Mouse (Mus musculus): ENCODE data around the gene Gm17482. TPM values are rescaled to one million over a fixed set of nuclear protein-coding genes. Genes with fewer than 3 reads are reported as not detected.

The Gm17482 gene
- polyA plus RNA-seq (2014; fragmentation: Nextera tagmentation; extraction: Ambion mirVana), result not detected in 2 replicates

GRCm38 (mm10) chr6:115227043-115227442 is at the start of gene Gm17482:
TSS of gene Gm17482 (plus strand) at chr6:115227343.
- WGBS, result 73% methylated on average over 4 of the region's 4 CpGs
- no peak within 1 kb of the TSS for H3K9ac ChIP-seq (ENCODE audit: low read length)
- H3K27ac ChIP-seq (ENCODE audit: low read depth, low read length), result no peak within 1 kb of the TSS
- no peaks in the 10 kb centered on the region for H3K27me3 ChIP-seq (ENCODE audit: control insufficient read depth, insufficient read depth, low read length)
- ATAC-seq (ENCODE audit: low FRiP score) (no peak), DNase-seq (ENCODE audit: low spot score, missing footprints) (no peak)
- H3K9me3 ChIP-seq (ENCODE audit: control insufficient read depth, low read length), result no peaks in the 10 kb centered on the region
- no peak within 1 kb of the TSS for H3K4me2 ChIP-seq
- H3K4me1 ChIP-seq (ENCODE audit: control insufficient read depth, insufficient read depth, low read length), result no peaks in the 10 kb centered on the region
- H3K4me3 ChIP-seq (ENCODE audit: low read depth, low read length), result no peak within 1 kb of the TSS
- H3K36me3 ChIP-seq (ENCODE audit: control insufficient read depth, insufficient read depth, low read length), result no peaks in the 10 kb centered on the region

- no peak overlapping the region for H3K27ac ChIP-seq (ENCODE audit: low read depth, low read length)
- ATAC-seq (ENCODE audit: low FRiP score) (no peak), DNase-seq (ENCODE audit: low spot score, missing footprints) (peak; percentile 68)
- WGBS, result 35% methylated on average over 3 of the region's 3 CpGs
- H3K9ac ChIP-seq (ENCODE audit: low read length), result no peak overlapping the region
- H3K9me3 ChIP-seq (ENCODE audit: control insufficient read depth, low read length), result no peaks in the 10 kb centered on the region
- no peaks in the 10 kb centered on the region for H3K27me3 ChIP-seq (ENCODE audit: control insufficient read depth, insufficient read depth, low read length)
- no peaks in the 10 kb centered on the region for H3K4me1 ChIP-seq (ENCODE audit: control insufficient read depth, insufficient read depth, low read length)
- H3K36me3 ChIP-seq (ENCODE audit: control insufficient read depth, insufficient read depth, low read length), result no peaks in the 10 kb centered on the region
- H3K4me2 ChIP-seq, result no peak overlapping the region
- H3K4me3 ChIP-seq (ENCODE audit: low read depth, low read length), result no peak overlapping the region
These were observed 48.3 kb upstream of the Gm17482 start for GRCm38 (mm10) chr6:115178826-115179225.

DNA sequence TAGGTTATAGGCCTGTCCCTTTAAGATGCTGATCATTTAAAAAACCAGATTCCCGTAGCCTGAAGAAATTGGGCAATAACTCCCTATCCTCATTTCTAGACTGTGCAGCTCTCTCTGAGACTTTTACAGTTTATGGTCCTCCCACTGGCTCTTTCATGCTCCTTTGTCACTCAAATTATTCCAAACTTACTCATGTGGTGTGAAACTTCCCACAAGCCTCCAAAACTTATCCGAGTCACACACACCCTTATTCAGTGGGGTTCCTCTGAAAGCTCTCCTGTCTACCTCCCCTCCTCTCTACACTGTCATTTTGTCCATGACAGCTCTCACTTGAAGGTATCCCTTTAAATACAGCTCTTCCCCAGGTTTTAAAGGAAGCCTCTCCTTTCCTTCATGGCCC is 46.0 kb upstream of the Gm17482 start:
- Histone ChIP-seq H3K9ac (ENCODE audit: low read length) (no peak overlapping the region), H3K4me3 (ENCODE audit: low read depth, low read length) (no peak overlapping the region), H3K9me3 (ENCODE audit: control insufficient read depth, low read length) (no peaks in the 10 kb centered on the region), H3K4me1 (ENCODE audit: control insufficient read depth, insufficient read depth, low read length) (no peaks in the 10 kb centered on the region), H3K27me3 (ENCODE audit: control insufficient read depth, insufficient read depth, low read length) (no peaks in the 10 kb centered on the region), H3K4me2 (no peak overlapping the region), H3K36me3 (ENCODE audit: control insufficient read depth, insufficient read depth, low read length) (no peaks in the 10 kb centered on the region), H3K27ac (ENCODE audit: low read depth, low read length) (no peak overlapping the region)
- 82% methylated on average over 2 of the region's 2 CpGs for WGBS
- ATAC-seq (ENCODE audit: low FRiP score), result no peak
- DNase-seq (ENCODE audit: low spot score, missing footprints), result peak; percentile 8

- Histone ChIP-seq H3K4me2 (no peak overlapping the region), H3K4me3 (ENCODE audit: low read depth, low read length) (no peak overlapping the region), H3K9me3 (ENCODE audit: control insufficient read depth, low read length) (no peaks in the 10 kb centered on the region), H3K36me3 (ENCODE audit: control insufficient read depth, insufficient read depth, low read length) (no peaks in the 10 kb centered on the region), H3K9ac (ENCODE audit: low read length) (no peak overlapping the region), H3K27ac (ENCODE audit: low read depth, low read length) (no peak overlapping the region), H3K4me1 (ENCODE audit: control insufficient read depth, insufficient read depth, low read length) (no peaks in the 10 kb centered on the region), H3K27me3 (ENCODE audit: control insufficient read depth, insufficient read depth, low read length) (no peaks in the 10 kb centered on the region)
- no peak for ATAC-seq (ENCODE audit: low FRiP score)
- no peak for DNase-seq (ENCODE audit: low spot score, missing footprints)
- WGBS, result 75% methylated on average over 7 of the region's 7 CpGs
These were observed 36.0 kb upstream of the Gm17482 start for GRCm38 (mm10) chr6:115191111-115191510.

DNA sequence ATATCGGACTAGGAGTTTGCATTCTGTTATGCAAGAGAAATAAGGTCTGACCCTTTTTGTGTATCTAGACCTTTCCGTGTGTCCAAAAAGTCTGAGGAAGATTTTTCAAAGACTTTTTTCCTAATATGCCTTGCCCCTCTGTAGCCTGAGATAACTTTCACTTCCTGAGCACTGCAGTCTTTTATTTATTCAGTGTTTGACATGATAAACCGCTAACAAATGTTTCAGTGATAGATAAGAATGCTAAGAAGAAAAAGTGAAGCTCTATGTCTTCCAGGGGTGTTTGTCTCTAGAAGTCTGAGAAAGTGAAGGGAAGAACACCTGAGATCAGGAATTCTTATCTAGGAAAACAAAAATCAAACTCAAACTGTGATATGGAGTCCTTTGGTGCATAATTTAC is 26.4 kb upstream of the Gm17482 start:
- WGBS, result 86% methylated on average over 3 of the region's 3 CpGs

GRCm38 (mm10) chr6:115203029-115203428 is 24.1 kb upstream of the Gm17482 start:
- Histone ChIP-seq H3K4me3 (ENCODE audit: low read depth, low read length) (no peak overlapping the region), H3K4me1 (ENCODE audit: control insufficient read depth, insufficient read depth, low read length) (no peaks in the 10 kb centered on the region), H3K4me2 (no peak overlapping the region), H3K9me3 (ENCODE audit: control insufficient read depth, low read length) (no peaks in the 10 kb centered on the region), H3K27ac (ENCODE audit: low read depth, low read length) (no peak overlapping the region), H3K36me3 (ENCODE audit: control insufficient read depth, insufficient read depth, low read length) (no peaks in the 10 kb centered on the region), H3K9ac (ENCODE audit: low read length) (no peak overlapping the region), H3K27me3 (ENCODE audit: control insufficient read depth, insufficient read depth, low read length) (no peaks in the 10 kb centered on the region)
- no peak for DNase-seq (ENCODE audit: low spot score, missing footprints)
- 71% methylated on average over 3 of the region's 3 CpGs for WGBS
- no peak for ATAC-seq (ENCODE audit: low FRiP score)

More for the DNA sequence above, 26.4 kb upstream of the Gm17482 start:
- Histone ChIP-seq H3K36me3 (ENCODE audit: control insufficient read depth, insufficient read depth, low read length) (no peaks in the 10 kb centered on the region), H3K4me1 (ENCODE audit: control insufficient read depth, insufficient read depth, low read length) (no peaks in the 10 kb centered on the region), H3K9me3 (ENCODE audit: control insufficient read depth, low read length) (no peaks in the 10 kb centered on the region), H3K27me3 (ENCODE audit: control insufficient read depth, insufficient read depth, low read length) (no peaks in the 10 kb centered on the region), H3K4me2 (no peak overlapping the region), H3K4me3 (ENCODE audit: low read depth, low read length) (no peak overlapping the region), H3K9ac (ENCODE audit: low read length) (no peak overlapping the region), H3K27ac (ENCODE audit: low read depth, low read length) (no peak overlapping the region)
- ATAC-seq (ENCODE audit: low FRiP score), result no peak
- no peak for DNase-seq (ENCODE audit: low spot score, missing footprints)

DNA sequence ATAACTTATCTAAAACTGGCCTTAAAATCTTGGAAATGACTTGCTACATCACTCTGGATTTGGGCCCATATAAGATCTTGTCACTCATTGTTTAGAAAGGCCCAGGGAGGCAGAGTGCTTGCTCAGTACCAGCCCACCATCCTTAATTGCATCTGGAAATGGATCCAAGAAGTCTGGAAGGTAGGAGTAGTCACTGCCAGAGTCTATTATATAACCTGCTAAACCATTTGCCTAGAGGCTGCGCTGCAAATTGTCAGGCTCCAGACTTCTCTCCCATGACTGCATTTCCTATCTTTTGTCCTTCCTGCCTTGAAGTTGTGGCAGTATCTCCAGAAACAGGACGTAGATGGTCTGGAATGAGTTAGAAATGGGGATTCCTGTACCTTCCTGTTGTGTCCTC is 17.0 kb upstream of the Gm17482 start:
- Histone ChIP-seq H3K9ac (ENCODE audit: low read length) (no peak overlapping the region), H3K9me3 (ENCODE audit: control insufficient read depth, low read length) (no peaks in the 10 kb centered on the region), H3K27me3 (ENCODE audit: control insufficient read depth, insufficient read depth, low read length) (no peaks in the 10 kb centered on the region), H3K4me2 (no peak overlapping the region), H3K4me1 (ENCODE audit: control insufficient read depth, insufficient read depth, low read length) (no peaks in the 10 kb centered on the region), H3K36me3 (ENCODE audit: control insufficient read depth, insufficient read depth, low read length) (no peaks in the 10 kb centered on the region), H3K27ac (ENCODE audit: low read depth, low read length) (no peak overlapping the region), H3K4me3 (ENCODE audit: low read depth, low read length) (no peak overlapping the region)
- DNase-seq (ENCODE audit: low spot score, missing footprints) (peak; percentile 57), ATAC-seq (ENCODE audit: low FRiP score) (no peak)
- WGBS, result 89% methylated on average over 2 of the region's 2 CpGs

DNA sequence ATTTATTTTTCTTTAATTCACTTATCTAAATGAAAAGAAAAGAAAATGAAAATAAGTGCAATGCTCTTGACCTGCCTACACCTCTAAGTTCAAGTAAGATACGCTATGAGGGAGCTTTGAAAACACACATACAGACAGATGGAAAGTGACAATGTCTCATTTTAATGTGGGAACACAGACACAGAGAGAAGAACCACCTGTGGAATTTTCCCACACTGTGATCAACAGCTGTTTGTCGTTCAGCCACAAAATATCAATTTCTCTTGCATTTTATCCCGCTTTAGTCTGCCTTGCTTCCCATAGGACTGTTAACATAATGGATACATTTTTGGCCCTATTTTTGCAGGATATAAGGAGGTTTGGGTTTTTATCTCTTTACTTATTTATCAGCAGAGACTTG is 16.3 kb upstream of the Gm17482 start:
- DNase-seq (ENCODE audit: low spot score, missing footprints) (peak; percentile 51), ATAC-seq (ENCODE audit: low FRiP score) (no peak)
- Histone ChIP-seq H3K27ac (ENCODE audit: low read depth, low read length) (no peak overlapping the region), H3K4me2 (no peak overlapping the region), H3K4me1 (ENCODE audit: control insufficient read depth, insufficient read depth, low read length) (no peaks in the 10 kb centered on the region), H3K9me3 (ENCODE audit: control insufficient read depth, low read length) (no peaks in the 10 kb centered on the region), H3K4me3 (ENCODE audit: low read depth, low read length) (no peak overlapping the region), H3K9ac (ENCODE audit: low read length) (no peak overlapping the region), H3K36me3 (ENCODE audit: control insufficient read depth, insufficient read depth, low read length) (no peaks in the 10 kb centered on the region), H3K27me3 (ENCODE audit: control insufficient read depth, insufficient read depth, low read length) (no peaks in the 10 kb centered on the region)
- 87% methylated on average over 3 of the region's 3 CpGs for WGBS

GRCm38 (mm10) chr6:115212132-115212903 is 14.8 kb upstream of the Gm17482 start:
- ATAC-seq (ENCODE audit: low FRiP score) (no peak), DNase-seq (ENCODE audit: low spot score, missing footprints) (no peak)
- no peaks in the 10 kb centered on the region for H3K4me1 ChIP-seq (ENCODE audit: control insufficient read depth, insufficient read depth, low read length)
- no peak overlapping the region for H3K27ac ChIP-seq (ENCODE audit: low read depth, low read length)
- no peak overlapping the region for H3K9ac ChIP-seq (ENCODE audit: low read length)
- H3K9me3 ChIP-seq (ENCODE audit: control insufficient read depth, low read length), result no peaks in the 10 kb centered on the region
- no peak overlapping the region for H3K4me2 ChIP-seq
- H3K27me3 ChIP-seq (ENCODE audit: control insufficient read depth, insufficient read depth, low read length), result no peaks in the 10 kb centered on the region
- H3K36me3 ChIP-seq (ENCODE audit: control insufficient read depth, insufficient read depth, low read length), result no peaks in the 10 kb centered on the region
- WGBS, result 72% methylated on average over 5 of the region's 5 CpGs
- H3K4me3 ChIP-seq (ENCODE audit: low read depth, low read length), result no peak overlapping the region
